Mouse (Mus musculus) embryo, embryonic 11 days (tissue): Measurements from ENCODE around the gene Zfp583.

Experiments used
- DNase-seq: peaks from one replicate; pipeline ENCODE4 v3.0.0-alpha.2; 2015

Gene Zfp583

GRCm38 (mm10) chr7:6285842-6286705 is 45.0 kb downstream of the Zfp583 start, which contains the start of gene Zfp667:
Gene Zfp667 (plus strand): TSS chr7:6286579.
- peak; percentile 99 for DNase-seq

GRCm38 (mm10) chr7:6285366-6285765 is 45.7 kb downstream of the Zfp583 start:
- DNase-seq = no peak

- no peak for DNase-seq
These were observed 46.6 kb downstream of the Zfp583 start for GRCm38 (mm10) chr7:6284442-6285012.

GRCm38 (mm10) chr7:6283451-6284075 is 47.5 kb downstream of the Zfp583 start:
- DNase-seq = peak; percentile 90

GRCm38 (mm10) chr7:6282749-6283148 is 48.3 kb downstream of the Zfp583 start:
- DNase-seq = peak; percentile 82

- DNase-seq = no peak
These were observed 53.2 kb downstream of the Zfp583 start for GRCm38 (mm10) chr7:6277906-6278305.

GRCm38 (mm10) chr7:6265695-6266094 is 65.4 kb downstream of the Zfp583 start:
- no peak for DNase-seq
